Mouse (Mus musculus) kidney, adult 2 months (tissue): ENCODE results near the gene Lztfl1.

Source experiments
- CTCF ChIP-seq: fragments of 200-500 bp; conservative IDR thresholded peaks from 2 replicates; pipeline ENCODE4 v1.5.1; 2011; ENCODE audit warnings: low read depth, mild to moderate bottlenecking, control low read depth, low read length, moderate library complexity, mixed read lengths; ENCODE audit not compliant: insufficient read depth, insufficient read length
- POLR2A ChIP-seq: fragments of 200-500 bp; IDR thresholded peaks from one replicate; pipeline ENCODE4 v1.6.1; 2011; ENCODE audit warnings: low read depth, low read length, control low read depth

GRCm38 (mm10) chr9:123762886-123763285, 45.4 kb upstream of the Lztfl1 start:
- TF ChIP-seq POLR2A (no peak), CTCF (no peak)
